Mouse (Mus musculus) forebrain, postnatal 0 days (tissue): ENCODE measurements around the gene Ficd. TPM values are rescaled to one million over a fixed set of nuclear protein-coding genes. Genes with fewer than 3 reads are reported as not detected.
A peak's percentile ranks its signal among the peaks of the same experiment; 100 is the strongest.

Experiments used
- ATAC-seq: fragments of 200-750 bp; cut with Nextera tagmentation; 2 replicates; pipeline ENCODE4 v1.8.0; 2017; ENCODE audit warnings: mild to moderate bottlenecking, moderate library complexity
- DNase-seq: peaks from one replicate; pipeline ENCODE4 v3.0.0-alpha.2; 2015
- H3K27ac ChIP-seq: fragments of 300-500 bp; sonication (generic); 2 replicates; pipeline ENCODE4 v1.5.1; 2014; ENCODE audit warnings: low read depth, mild to moderate bottlenecking, antibody characterized with exemption, low read length, moderate library complexity, mixed read lengths
- H3K27me3 ChIP-seq: fragments of 300-500 bp; sonication (generic); 2 replicates; pipeline ENCODE4 v1.6.1; 2014; ENCODE audit warnings: mild to moderate bottlenecking, low read length, mixed read lengths; ENCODE audit not compliant: insufficient read depth
- H3K36me3 ChIP-seq: fragments of 300-500 bp; sonication (generic); 2 replicates; pipeline ENCODE4 v1.6.1; 2014; ENCODE audit warnings: mild to moderate bottlenecking, moderate library complexity; ENCODE audit not compliant: insufficient read depth
- H3K4me1 ChIP-seq: fragments of 300-500 bp; sonication (generic); 2 replicates; pipeline ENCODE4 v1.6.1; 2014; ENCODE audit warnings: antibody characterized with exemption; ENCODE audit not compliant: insufficient read depth
- H3K4me2 ChIP-seq: fragments of 300-500 bp; sonication (generic); 2 replicates; pipeline ENCODE4 v1.6.1; 2014; ENCODE audit warnings: low read depth, mild to moderate bottlenecking, moderate library complexity
- H3K4me3 ChIP-seq: fragments of 300-500 bp; sonication (generic); 2 replicates; pipeline ENCODE4 v1.5.1; 2014; ENCODE audit warnings: low read depth, low read length, mixed read lengths
- H3K9ac ChIP-seq: fragments of 300-500 bp; sonication (generic); 2 replicates; pipeline ENCODE4 v1.6.1; 2014; ENCODE audit warnings: mild to moderate bottlenecking
- H3K9me3 ChIP-seq: fragments of 300-500 bp; sonication (generic); 2 replicates; pipeline ENCODE4 v1.6.1; 2016; ENCODE audit warnings: low read length
- CTCF ChIP-seq: sonication (generic); IDR thresholded peaks from 2 replicates; pipeline ENCODE4 v1.5.1; 2016; ENCODE audit warnings: antibody characterized with exemption, control low read depth, low read depth
- WGBS: fragments of 180-500 bp; shearing (Covaris S2); extraction: QIAGEN DNeasy Blood & Tissue Kit; methylation state at CpG from one replicate; pipeline ENCODE4 v1.1.7; 2014; 5-methylcytosine and 5-hydroxymethylcytosine counted together
- polyA plus RNA-seq: library from polyadenylated mRNA; unstranded; fragments of >200 nt; fragmentation: Nextera tagmentation; extraction: Ambion mirVana; gene quantifications from 2 replicates; pipeline ENCODE4 v1.2.1, GENCODE M21; 2015
- total RNA-seq: library from RNA; depleted of rRNA; stranded (reverse); fragments of >200 nt; gene quantifications from 2 replicates; pipeline ENCODE4 v1.2.3, GENCODE M21; 2014

Gene Ficd
- total and polyA plus RNA-seq, 2 experiments from 2014 or later, result 8.0 to 9.2 TPM

DNA sequence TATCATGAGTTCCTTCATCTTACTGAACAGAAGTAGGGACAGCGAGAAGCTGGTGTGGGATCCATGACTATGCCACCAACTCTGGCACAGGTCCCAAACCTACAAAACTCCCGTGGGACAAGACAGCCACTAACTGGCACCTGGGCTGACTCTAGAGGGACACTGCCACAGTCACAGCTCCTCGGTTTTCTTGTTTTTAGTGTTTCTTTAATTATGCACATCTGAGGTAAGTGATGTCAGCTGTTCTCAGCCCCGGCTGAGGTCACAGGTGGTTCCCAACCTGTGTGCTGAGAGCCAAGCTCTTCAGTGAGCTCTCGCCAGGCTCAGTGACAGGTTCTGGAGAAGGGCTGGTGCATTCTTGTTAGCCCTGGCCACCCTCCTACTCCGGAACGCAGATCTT lies 28.8 kb downstream of the Ficd start:
- Histone ChIP-seq H3K36me3 (peaks cover 39% of the 10 kb centered on the region), H3K4me3 (no peak overlapping the region), H3K4me2 (no peak overlapping the region), H3K4me1 (no peaks in the 10 kb centered on the region), H3K27ac (no peak overlapping the region), H3K27me3 (no peaks in the 10 kb centered on the region), H3K9ac (no peak overlapping the region), H3K9me3 (no peaks in the 10 kb centered on the region)
- DNase-seq, result no peak
- no peak for ATAC-seq
- no peak for TF ChIP-seq CTCF
- WGBS, result 92% methylated on average over 7 of the region's 7 CpGs

DNA sequence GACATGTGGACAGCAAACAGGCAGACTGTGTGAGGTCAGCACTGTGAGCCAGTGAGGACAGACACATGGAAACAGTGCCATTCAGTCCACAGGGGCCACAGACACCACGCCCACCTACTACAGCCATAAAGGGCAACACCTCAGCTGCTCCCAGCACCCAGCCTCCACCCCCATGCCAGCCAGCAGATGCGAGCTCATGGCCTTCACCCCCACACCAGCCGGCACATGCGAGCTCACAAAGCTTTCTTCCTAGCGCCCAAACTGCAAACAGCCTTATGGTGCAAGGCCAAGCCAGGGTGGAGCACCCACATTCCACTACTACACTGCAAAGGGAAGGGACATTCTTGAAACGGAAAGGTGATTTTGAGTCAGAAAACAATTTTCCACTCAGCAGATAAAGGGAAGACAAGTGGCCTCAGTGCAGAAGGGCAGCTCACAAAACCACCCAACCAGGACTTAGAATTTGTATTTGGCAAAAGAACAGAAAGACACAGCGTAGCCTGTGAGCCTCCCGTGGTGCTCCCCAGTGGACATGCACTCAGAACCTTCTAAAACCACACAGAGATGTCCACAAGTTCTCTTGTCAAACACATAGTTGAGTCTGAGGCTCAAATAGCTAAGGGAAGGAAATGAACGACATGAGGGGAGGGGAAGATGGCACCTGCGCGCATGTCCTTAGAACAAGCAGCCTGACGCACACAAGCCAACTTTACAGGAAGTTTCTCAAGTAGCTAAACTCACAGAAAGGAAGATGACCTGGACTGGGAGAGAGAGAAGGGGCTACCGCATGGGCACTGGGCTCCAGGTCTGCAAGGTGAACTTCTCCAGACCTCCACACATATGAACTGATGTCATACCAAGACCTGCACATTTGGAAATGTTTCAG lies 30.3 kb downstream of the Ficd start:
- no peak for TF ChIP-seq CTCF
- 91% methylated on average over 13 of the region's 13 CpGs for WGBS
- Histone ChIP-seq H3K4me2 (no peak overlapping the region), H3K9ac (no peak overlapping the region), H3K4me3 (no peak overlapping the region), H3K27ac (no peak overlapping the region), H3K9me3 (no peaks in the 10 kb centered on the region), H3K27me3 (no peaks in the 10 kb centered on the region), H3K36me3 (peaks cover 25% of the 10 kb centered on the region), H3K4me1 (peaks cover 7% of the 10 kb centered on the region)
- DNase-seq (no peak), ATAC-seq (no peak)

DNA sequence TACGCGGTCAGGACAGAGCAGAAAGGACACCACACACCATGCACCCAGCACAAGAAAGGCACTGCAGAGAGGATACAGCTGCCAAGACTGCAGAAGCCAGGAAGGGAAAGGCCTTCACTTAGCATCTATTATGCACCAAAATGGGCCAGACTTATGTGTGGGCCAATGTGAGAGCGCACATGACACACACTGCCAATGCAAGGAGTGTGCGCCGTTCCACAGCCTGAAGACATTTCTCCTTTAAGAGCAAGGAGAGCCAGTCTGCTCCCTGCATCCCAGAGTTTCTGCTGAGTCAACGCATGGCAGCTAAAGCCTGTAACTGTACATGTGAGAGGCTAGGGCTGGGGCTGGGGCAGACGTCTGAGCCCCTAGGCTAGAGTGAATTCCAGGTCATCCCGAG lies 33.2 kb downstream of the Ficd start:
- Histone ChIP-seq H3K9me3 (no peaks in the 10 kb centered on the region), H3K4me1 (peaks cover 7% of the 10 kb centered on the region), H3K36me3 (peaks cover 13% of the 10 kb centered on the region), H3K4me2 (no peak overlapping the region), H3K9ac (no peak overlapping the region), H3K4me3 (no peak overlapping the region), H3K27ac (no peak overlapping the region), H3K27me3 (no peaks in the 10 kb centered on the region)
- 92% methylated on average over 8 of the region's 8 CpGs for WGBS
- DNase-seq (no peak), ATAC-seq (no peak)
- TF ChIP-seq CTCF, result no peak

DNA sequence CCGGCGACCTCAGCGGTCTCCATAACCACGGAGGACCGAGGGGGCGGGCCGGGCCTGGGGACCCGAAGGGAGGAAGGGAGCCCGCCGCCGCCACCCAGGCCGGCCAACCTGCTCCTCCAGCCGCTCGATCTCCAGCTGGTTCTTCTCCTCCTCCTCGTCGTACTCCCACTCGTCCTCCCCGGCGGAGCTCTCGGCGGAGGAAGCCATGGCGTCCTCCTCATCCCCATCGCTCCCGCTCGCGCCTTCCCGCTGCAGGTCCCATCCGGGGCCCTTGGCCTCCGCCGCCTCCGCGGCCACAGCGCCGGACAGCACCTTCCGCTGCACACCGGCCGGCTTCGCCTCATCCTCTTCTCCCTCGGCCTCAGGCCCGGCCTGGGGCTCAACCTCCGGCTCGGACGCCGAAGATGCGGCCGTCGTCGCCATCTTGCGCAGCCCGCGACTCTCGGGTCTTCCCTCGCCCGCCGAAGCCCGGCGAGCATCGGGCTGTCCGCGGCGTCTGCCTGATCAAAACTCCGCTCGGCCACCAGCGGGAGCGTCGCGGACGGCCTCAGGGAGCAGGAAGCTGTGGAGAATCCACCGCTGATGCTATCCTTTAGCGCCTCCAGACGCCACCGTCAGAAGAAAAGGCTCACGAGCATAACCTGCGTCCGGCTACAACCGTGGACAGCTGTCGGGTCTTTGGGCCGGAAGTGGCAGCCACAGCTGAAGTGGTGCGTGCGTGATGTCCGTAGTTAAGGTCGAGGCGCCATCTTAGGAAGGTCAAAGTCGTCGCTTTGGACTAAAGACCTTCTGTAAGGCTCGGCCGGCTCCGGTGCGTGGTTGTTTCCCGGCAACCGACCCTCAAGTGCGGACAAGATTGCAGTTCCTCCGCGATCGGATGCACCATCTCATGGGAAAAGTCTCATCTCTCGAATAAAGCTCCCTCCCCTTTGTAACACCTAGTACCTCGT lies 35.9 kb downstream of the Ficd start:
- ATAC-seq (peak; percentile 83), DNase-seq (peak; percentile 95)
- WGBS, result 2% methylated on average over 97 of the region's 97 CpGs
- no peak for TF ChIP-seq CTCF
- H3K27ac ChIP-seq, result peak overlapping the region; percentile 97
- H3K4me1 ChIP-seq, result peaks cover 7% of the 10 kb centered on the region
- peak overlapping the region; percentile 92 for H3K9ac ChIP-seq
- H3K4me3 ChIP-seq, result peak overlapping the region; percentile 97
- no peaks in the 10 kb centered on the region for H3K27me3 ChIP-seq
- no peaks in the 10 kb centered on the region for H3K9me3 ChIP-seq
- peak overlapping the region; percentile 95 for H3K4me2 ChIP-seq
- peaks cover 26% of the 10 kb centered on the region for H3K36me3 ChIP-seq

DNA sequence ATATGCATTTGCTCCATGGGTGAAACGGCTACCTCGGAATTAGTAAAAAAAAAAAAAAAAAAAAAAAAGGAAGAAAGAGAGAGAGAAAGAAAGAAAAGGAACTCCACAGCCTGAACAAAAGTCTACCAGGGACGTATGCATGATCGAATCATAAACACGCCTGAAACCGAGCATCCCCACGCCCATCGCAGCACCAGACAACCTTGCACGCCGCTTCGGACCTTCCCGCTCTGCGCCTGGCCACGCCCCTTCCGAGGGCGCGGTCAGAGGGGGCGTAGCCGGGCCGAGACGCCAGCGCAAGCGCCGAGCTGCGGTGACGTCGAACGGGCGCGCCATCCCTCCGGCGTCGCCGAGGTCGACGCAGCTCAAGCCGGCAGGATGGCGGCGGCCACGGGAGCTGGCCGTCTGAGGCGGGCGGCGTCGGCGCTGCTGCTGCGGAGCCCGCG lies 36.9 kb downstream of the Ficd start, which contains the start of the genes Sart3 and Iscu:
Gene Sart3 (minus strand): TSS at position 61 of the 446 bp plus-strand sequence.
Gene Iscu (plus strand): TSS at position 299 of the 446 bp plus-strand sequence.
- Histone ChIP-seq H3K36me3 (peaks cover 28% of the 10 kb centered on the region), H3K9ac (peak within 1 kb of the TSS; percentile 92), H3K27ac (peak within 1 kb of the TSS; percentile 97), H3K4me3 (peak within 1 kb of the TSS; percentile 97), H3K4me1 (peaks cover 7% of the 10 kb centered on the region), H3K27me3 (no peaks in the 10 kb centered on the region), H3K4me2 (peak within 1 kb of the TSS; percentile 95), H3K9me3 (no peaks in the 10 kb centered on the region)
- ATAC-seq, result peak; percentile 85
- DNase-seq, result peak; percentile 98
- WGBS, result under 1% methylated on average over 47 of the region's 49 CpGs
- TF ChIP-seq CTCF, result no peak

DNA sequence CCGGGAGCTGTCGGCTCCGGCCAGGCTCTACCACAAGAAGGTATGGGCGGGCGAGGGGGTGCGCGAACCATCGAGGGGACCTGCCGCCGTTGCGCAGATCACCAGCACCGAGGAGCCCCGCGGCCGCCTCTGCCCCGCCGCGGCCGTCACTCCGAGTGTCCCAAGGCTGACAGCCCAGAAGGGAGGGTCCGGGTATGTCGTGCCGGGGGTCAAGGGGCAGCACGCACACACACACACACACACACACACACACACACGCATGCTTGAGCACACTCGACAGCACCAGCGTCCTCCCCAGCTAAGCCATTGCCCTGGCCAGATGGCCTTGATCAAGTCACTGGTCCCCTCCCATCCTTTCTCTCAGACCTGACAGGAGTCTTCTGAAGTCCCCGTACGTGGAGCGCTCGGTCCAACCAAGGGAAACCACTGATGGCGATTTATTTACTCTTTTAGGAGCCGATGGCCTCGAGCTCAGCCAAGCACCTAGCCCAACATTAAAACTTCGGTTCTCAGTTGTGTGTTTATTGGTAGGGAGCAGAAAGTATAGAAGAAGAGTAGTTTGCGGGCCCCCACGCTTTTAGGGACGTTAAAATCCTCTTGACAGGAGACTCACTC lies 37.4 kb downstream of the Ficd start:
- Histone ChIP-seq H3K27me3 (no peaks in the 10 kb centered on the region), H3K4me2 (peak overlapping the region; percentile 95), H3K36me3 (peaks cover 28% of the 10 kb centered on the region), H3K27ac (peak overlapping the region; percentile 97), H3K4me1 (peaks cover 7% of the 10 kb centered on the region), H3K9ac (peak overlapping the region; percentile 92), H3K9me3 (no peaks in the 10 kb centered on the region), H3K4me3 (peak overlapping the region; percentile 97)
- WGBS, result 8% methylated on average over 22 of the region's 38 CpGs
- no peak for TF ChIP-seq CTCF
- ATAC-seq, result peak; percentile 7; the same call in 1 of the 2 replicates
- no peak for DNase-seq
